Mouse (Mus musculus): Measurements from ENCODE around the gene Gm3448. TPM values are rescaled to one million over a fixed set of nuclear protein-coding genes. Genes with fewer than 3 reads are reported as not detected.

Gene Gm3448
- total RNA-seq, 2 experiments from 2014 or later, result 4.8 TPM; not detected in 1

GRCm38 (mm10) chr17:14961557-14962154 lies 79.7 kb downstream of the Gm3448 start:
- peak; percentile 12 for ATAC-seq (replicated peaks; ENCODE audit: low FRiP score, poor library complexity, severe bottlenecking)

- ATAC-seq (replicated peaks; ENCODE audit: low FRiP score, poor library complexity, severe bottlenecking), result peak; percentile 21; the same call in 1 of the 2 replicates
Observed at GRCm38 (mm10) chr17:14960951-14961556, 80.3 kb downstream of the Gm3448 start, which contains the start of gene Phf10. Phf10 (minus strand) TSS chr17:14961273.

GRCm38 (mm10) chr17:14960520-14960919 lies 80.8 kb downstream of the Gm3448 start:
- peak; percentile 23 for ATAC-seq (replicated peaks; ENCODE audit: low FRiP score, poor library complexity, severe bottlenecking)

- peak; percentile 67 for ATAC-seq (replicated peaks; ENCODE audit: low FRiP score, poor library complexity, severe bottlenecking)
Observed at GRCm38 (mm10) chr17:14959979-14960378, 81.4 kb downstream of the Gm3448 start.

- ATAC-seq (replicated peaks; ENCODE audit: low FRiP score, poor library complexity, severe bottlenecking), result no peak
Observed at GRCm38 (mm10) chr17:14958686-14959327, 82.5 kb downstream of the Gm3448 start.

- ATAC-seq (replicated peaks; ENCODE audit: low FRiP score, poor library complexity, severe bottlenecking), result peak; percentile 65
Observed at GRCm38 (mm10) chr17:14953452-14953851, 87.9 kb downstream of the Gm3448 start.

GRCm38 (mm10) chr17:14949161-14949827 lies 92.0 kb downstream of the Gm3448 start:
- ATAC-seq (replicated peaks; ENCODE audit: low FRiP score, poor library complexity, severe bottlenecking), result no peak

Other genes starting within 250 kb of the Gm3448 start
- gene Wdr27, start 98.4 kb downstream of the Gm3448 start, total RNA-seq (2015; ENCODE audit: low replicate concordance), result not detected in 2 replicates
- not detected in 2 replicates for gene Wdr27, start 98.4 kb downstream of the Gm3448 start, total RNA-seq (2017; ENCODE audit: low replicate concordance)
- 5.4 and 9.0 TPM in 2 replicates for gene 1600012H06Rik, start 98.4 kb downstream of the Gm3448 start, total RNA-seq (2015; ENCODE audit: low replicate concordance)
- 6.7 and 6.8 TPM in 2 replicates for gene 1600012H06Rik, start 98.4 kb downstream of the Gm3448 start, total RNA-seq (2017; ENCODE audit: low replicate concordance)
- 88.6 and 101 TPM in 2 replicates for gene Phf10, start 80.3 kb downstream of the Gm3448 start, total RNA-seq (2015; ENCODE audit: low replicate concordance)
- 42.1 and 49.3 TPM in 2 replicates for gene Phf10, start 80.3 kb downstream of the Gm3448 start, total RNA-seq (2017; ENCODE audit: low replicate concordance)
- gene 9030025P20Rik, start 63.1 kb downstream of the Gm3448 start, total RNA-seq (2015; ENCODE audit: low replicate concordance), result 0.96 and 1.3 TPM in 2 replicates
- gene 9030025P20Rik, start 63.1 kb downstream of the Gm3448 start, total RNA-seq (2017; ENCODE audit: low replicate concordance), result 0.94 and 3.1 TPM in 2 replicates
- not detected in 2 replicates for gene Gm3417, start 62.7 kb downstream of the Gm3448 start, total RNA-seq (2015; ENCODE audit: low replicate concordance)
- gene Gm3417, start 62.7 kb downstream of the Gm3448 start, total RNA-seq (2017; ENCODE audit: low replicate concordance), result not detected in 2 replicates
- not detected in 2 replicates for gene Gm3435, start 31.4 kb downstream of the Gm3448 start, total RNA-seq (2015; ENCODE audit: low replicate concordance)
- gene Gm3435, start 31.4 kb downstream of the Gm3448 start, total RNA-seq (2017; ENCODE audit: low replicate concordance), result 2.1 and 6.7 TPM in 2 replicates
- gene Ermard, start 329 bp downstream of the Gm3448 start, total RNA-seq (2015; ENCODE audit: low replicate concordance), result 35.0 and 43.1 TPM in 2 replicates
- gene Ermard, start 329 bp downstream of the Gm3448 start, total RNA-seq (2017; ENCODE audit: low replicate concordance), result 17.9 and 28.6 TPM in 2 replicates
- not detected in 2 replicates for gene Tcte3, start within 50 bp of the Gm3448 start, total RNA-seq (2015; ENCODE audit: low replicate concordance)
- not detected in 2 replicates for gene Tcte3, start within 50 bp of the Gm3448 start, total RNA-seq (2017; ENCODE audit: low replicate concordance)